Mouse (Mus musculus) kidney, adult 2 months (tissue): ENCODE results near the gene Gfod2. TPM values are rescaled to one million over a fixed set of nuclear protein-coding genes. Genes with fewer than 3 reads are reported as not detected.

ENCODE experiments used
- DNase-seq: peaks from one replicate; pipeline ENCODE4 v3.0.0; 2021
- H3K27ac ChIP-seq: fragments of 200-500 bp; 2 replicates; pipeline ENCODE4 v1.5.1; 2012; ENCODE audit warnings: low read depth, low read length, control low read depth, inconsistent platforms; ENCODE audit not compliant: insufficient read depth
- H3K27me3 ChIP-seq: fragments of 200-500 bp; replicated peaks from 2 replicates; pipeline ENCODE4 v1.6.1; 2012; ENCODE audit warnings: mild to moderate bottlenecking, moderate library complexity, low read length, inconsistent platforms; ENCODE audit not compliant: control insufficient read depth, insufficient read depth
- H3K36me3 ChIP-seq: fragments of 200-500 bp; 2 replicates; pipeline ENCODE4 v1.6.1; 2012; ENCODE audit warnings: mild to moderate bottlenecking, moderate library complexity, low read length, inconsistent platforms; ENCODE audit not compliant: control insufficient read depth, insufficient read depth
- H3K4me1 ChIP-seq: fragments of 200-500 bp; 2 replicates; pipeline ENCODE4 v1.6.1; 2011; ENCODE audit warnings: low read length; ENCODE audit not compliant: control insufficient read depth, insufficient read depth
- H3K4me3 ChIP-seq: fragments of 200-500 bp; 2 replicates; pipeline ENCODE4 v1.5.1; 2011; ENCODE audit warnings: mild to moderate bottlenecking, low read depth, low read length, control low read depth; ENCODE audit not compliant: insufficient read depth
- CTCF ChIP-seq: fragments of 200-500 bp; conservative IDR thresholded peaks from 2 replicates; pipeline ENCODE4 v1.5.1; 2011; ENCODE audit warnings: low read depth, mild to moderate bottlenecking, control low read depth, low read length, moderate library complexity, mixed read lengths; ENCODE audit not compliant: insufficient read depth, insufficient read length
- POLR2A ChIP-seq: fragments of 200-500 bp; IDR thresholded peaks from one replicate; pipeline ENCODE4 v1.6.1; 2011; ENCODE audit warnings: low read depth, low read length, control low read depth
- WGBS: fragments of 180-500 bp; shearing (Covaris S2); methylation state at CpG from one replicate; pipeline ENCODE4 v1.1.7; 2018; 5-methylcytosine and 5-hydroxymethylcytosine counted together
- polyA plus RNA-seq: library from polyadenylated mRNA; depleted of rRNA; stranded (reverse); fragments of >200 nt; gene quantifications from 2 replicates; pipeline ENCODE4 v1.2.3, GENCODE M21; 2012

Gene Gfod2
- polyA plus RNA-seq, 1 experiment = 7.5 TPM

- Histone ChIP-seq H3K4me1 (no peaks in the 10 kb centered on the region), H3K27ac (no peak overlapping the region), H3K36me3 (no peaks in the 10 kb centered on the region; the same call in 1 of the 2 replicates), H3K4me3 (no peak overlapping the region), H3K27me3 (no peaks in the 10 kb centered on the region)
- no peak for TF ChIP-seq POLR2A
- peak; percentile 68 for TF ChIP-seq CTCF
- 95% methylated on average over 2 of the region's 2 CpGs for WGBS
- peak; percentile 61 for DNase-seq
Measured at GRCm38 (mm10) chr8:105788241-105788640, 29.8 kb upstream of the Gfod2 start.

- H3K27me3 ChIP-seq = no peaks in the 10 kb centered on the region
- no peaks in the 10 kb centered on the region for H3K4me1 ChIP-seq
- no peaks in the 10 kb centered on the region; the same call in 1 of the 2 replicates for H3K36me3 ChIP-seq
- WGBS = 79% methylated on average over 5 of the region's 5 CpGs
- TF ChIP-seq POLR2A = no peak
- no peak for TF ChIP-seq CTCF
- DNase-seq = no peak
- H3K4me3 ChIP-seq = no peak overlapping the region
- no peak overlapping the region for H3K27ac ChIP-seq
Measured at GRCm38 (mm10) chr8:105780298-105780697, 21.8 kb upstream of the Gfod2 start.

DNA sequence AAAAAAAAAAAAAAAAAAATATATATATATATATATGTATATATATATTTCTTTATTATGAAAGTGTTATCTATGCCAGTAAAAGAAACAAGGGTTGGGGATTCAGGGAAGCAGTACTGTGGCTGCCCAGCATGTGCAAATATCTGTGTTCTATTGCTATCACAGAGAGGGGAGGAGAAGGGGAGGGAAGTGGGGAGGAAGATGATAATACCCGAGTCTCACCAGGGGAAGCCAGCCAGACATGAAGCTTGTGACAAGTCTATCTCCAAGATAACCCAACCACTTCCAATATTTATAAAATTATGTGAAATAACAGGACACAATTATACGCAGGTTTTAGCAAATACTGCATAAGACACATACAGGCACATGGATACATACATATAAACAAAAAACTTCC lies 19.4 kb upstream of the Gfod2 start:
- Histone ChIP-seq H3K36me3 (no peaks in the 10 kb centered on the region; the same call in none of the 2 replicates), H3K4me1 (no peaks in the 10 kb centered on the region), H3K27me3 (no peaks in the 10 kb centered on the region), H3K4me3 (no peak overlapping the region), H3K27ac (no peak overlapping the region)
- TF ChIP-seq CTCF (no peak), POLR2A (no peak)
- WGBS = 91% methylated on average over 2 of the region's 2 CpGs
- DNase-seq = no peak

DNA sequence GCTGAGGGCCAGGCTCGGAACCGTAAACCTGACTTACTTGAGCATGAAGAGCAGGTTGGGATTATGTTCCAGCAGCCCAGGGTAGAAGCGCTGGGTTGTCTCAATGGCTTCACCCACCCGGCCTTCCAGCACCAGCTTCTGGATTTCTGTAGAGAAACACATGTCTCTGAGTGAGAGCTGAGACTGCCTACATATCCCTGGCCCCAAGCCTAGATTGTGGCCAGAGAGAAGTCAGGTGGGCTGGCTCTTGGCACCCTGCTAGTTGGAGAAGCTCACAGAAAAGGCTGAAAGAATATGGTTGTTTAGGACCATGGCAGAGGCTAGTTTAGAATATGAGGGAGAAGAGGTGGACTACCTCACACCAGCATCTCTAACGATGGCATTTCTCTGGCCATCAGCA lies 16.0 kb upstream of the Gfod2 start:
- no peaks in the 10 kb centered on the region for H3K27me3 ChIP-seq
- H3K36me3 ChIP-seq = no peaks in the 10 kb centered on the region; the same call in none of the 2 replicates
- DNase-seq = no peak
- H3K4me1 ChIP-seq = no peaks in the 10 kb centered on the region
- H3K4me3 ChIP-seq = no peak overlapping the region
- 94% methylated on average over 5 of the region's 5 CpGs for WGBS
- H3K27ac ChIP-seq = no peak overlapping the region
- no peak for TF ChIP-seq POLR2A
- no peak for TF ChIP-seq CTCF

DNA sequence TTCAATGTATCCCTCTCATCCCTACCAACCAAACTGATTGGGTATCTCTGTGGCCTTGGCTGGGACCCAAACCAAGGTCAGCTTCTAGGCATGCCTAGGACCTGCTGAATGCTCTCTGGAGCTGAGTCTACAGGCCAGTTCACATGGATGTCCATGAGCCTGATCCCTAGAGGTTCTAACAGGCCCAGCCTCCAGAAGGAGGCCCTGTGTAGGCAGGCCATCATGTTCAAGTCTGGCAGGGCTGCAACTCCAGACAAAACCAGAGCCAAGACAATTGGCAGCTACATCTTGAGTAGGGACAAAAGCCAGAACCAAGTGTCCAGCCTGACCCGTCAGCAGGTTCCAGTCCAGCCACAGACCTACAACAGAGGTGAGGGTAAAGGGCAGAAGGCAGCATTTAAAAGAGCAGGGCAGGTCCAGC lies 15.0 kb upstream of the Gfod2 start:
- Histone ChIP-seq H3K27ac (no peak overlapping the region), H3K4me3 (no peak overlapping the region), H3K36me3 (no peaks in the 10 kb centered on the region; the same call in 1 of the 2 replicates), H3K4me1 (no peaks in the 10 kb centered on the region), H3K27me3 (no peaks in the 10 kb centered on the region)
- WGBS = 43% methylated on average over 1 of the region's 1 CpGs
- DNase-seq = peak; percentile 63
- TF ChIP-seq POLR2A (no peak), CTCF (no peak)

DNA sequence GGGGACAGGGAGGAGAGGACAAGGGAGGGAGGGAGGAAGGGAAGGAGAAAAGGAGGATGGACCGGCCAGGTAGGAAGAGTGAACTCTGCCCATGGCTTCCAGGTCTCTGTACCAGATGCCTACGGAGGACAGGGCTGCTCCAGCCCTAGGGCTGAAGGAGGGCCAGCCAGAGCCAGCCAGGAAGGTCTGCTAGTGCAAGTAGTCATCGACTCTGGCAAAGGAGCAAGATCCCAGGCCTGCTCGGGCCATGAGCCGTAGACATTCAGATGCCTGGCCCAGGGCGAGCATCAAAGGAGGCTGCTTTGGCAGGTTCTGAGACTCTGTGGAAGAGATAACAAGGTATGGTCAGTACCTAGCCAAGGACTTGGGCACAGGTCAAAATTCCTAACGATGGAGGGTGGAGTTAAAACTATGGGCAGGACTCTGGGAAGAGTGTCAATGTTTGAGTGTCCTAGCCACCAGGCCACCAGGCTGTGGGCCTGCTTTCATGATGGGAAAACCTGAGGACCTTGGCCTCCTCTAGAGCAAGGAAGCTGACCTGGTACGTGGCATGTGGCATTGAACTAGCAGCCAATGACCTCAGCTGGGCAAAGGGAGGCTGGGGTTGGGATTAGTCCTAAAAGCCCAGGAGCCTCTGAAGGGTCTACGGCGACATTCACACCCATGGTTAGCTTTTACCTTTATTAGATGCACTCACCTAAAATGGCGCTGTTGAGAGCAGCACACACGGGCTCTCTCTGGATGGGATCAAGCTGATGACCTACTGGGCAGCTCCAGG lies 13.1 kb upstream of the Gfod2 start:
- H3K4me1 ChIP-seq = no peaks in the 10 kb centered on the region
- no peak for DNase-seq
- H3K27me3 ChIP-seq = no peaks in the 10 kb centered on the region
- H3K36me3 ChIP-seq = no peaks in the 10 kb centered on the region; the same call in 1 of the 2 replicates
- 79% methylated on average over 12 of the region's 12 CpGs for WGBS
- no peak for TF ChIP-seq CTCF
- no peak for TF ChIP-seq POLR2A
- H3K4me3 ChIP-seq = no peak overlapping the region
- no peak overlapping the region for H3K27ac ChIP-seq

DNA sequence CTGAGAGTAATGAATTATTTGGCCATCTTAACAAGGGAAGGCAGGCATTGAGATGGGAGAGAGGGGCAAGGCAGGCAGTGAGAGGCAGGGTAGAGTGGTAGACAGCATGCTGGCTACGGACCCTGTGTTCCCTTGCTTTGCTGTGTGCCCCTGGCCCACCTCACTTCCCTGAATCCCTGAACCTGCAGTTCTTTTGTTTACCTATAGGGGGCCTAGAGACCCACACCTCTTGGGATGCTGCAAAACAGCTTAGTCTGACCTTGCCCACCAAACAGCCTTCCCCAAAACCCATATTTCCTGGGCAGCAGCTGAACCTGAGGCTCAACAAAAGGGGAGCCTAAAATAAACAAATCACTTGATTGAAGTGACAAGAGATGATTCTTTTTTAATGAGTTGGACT lies 12.1 kb upstream of the Gfod2 start:
- peak; percentile 27 for DNase-seq
- 70% methylated on average over 1 of the region's 1 CpGs for WGBS
- no peaks in the 10 kb centered on the region for H3K4me1 ChIP-seq
- H3K4me3 ChIP-seq = no peak overlapping the region
- H3K27ac ChIP-seq = no peak overlapping the region
- no peaks in the 10 kb centered on the region for H3K27me3 ChIP-seq
- no peaks in the 10 kb centered on the region; the same call in 1 of the 2 replicates for H3K36me3 ChIP-seq
- peak; percentile 55 for TF ChIP-seq CTCF
- TF ChIP-seq POLR2A = no peak
